Mouse (Mus musculus): ENCODE measurements around the gene Abcc4. TPM values are rescaled to one million over a fixed set of nuclear protein-coding genes. Genes with fewer than 3 reads are reported as not detected.
A peak's percentile ranks its signal among the peaks of the same experiment; 100 is the strongest.

The Abcc4 gene
- polyA plus RNA-seq, 1 experiment from 2014 or later, result 2.0 TPM

DNA sequence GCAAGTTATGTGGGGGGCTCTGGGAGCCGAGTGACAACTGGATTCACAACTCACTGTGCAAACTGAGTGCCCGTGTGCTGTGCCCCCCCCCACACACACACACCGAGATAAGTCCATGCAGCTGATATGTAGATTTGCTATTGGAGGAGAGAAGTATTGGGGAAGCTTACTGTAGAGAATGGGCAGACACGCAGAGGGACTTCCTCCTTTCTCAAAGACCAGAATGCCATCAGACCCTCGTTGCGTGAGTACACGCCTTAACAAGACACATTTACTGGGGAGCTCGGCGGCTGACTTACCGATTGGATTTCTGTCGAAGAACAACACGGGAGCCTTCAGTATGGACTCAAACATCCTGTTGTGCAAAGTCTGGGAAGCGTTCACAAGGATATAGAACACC lies 111.6 kb downstream of the Abcc4 start:
- no peaks in the 10 kb centered on the region for H3K9me3 ChIP-seq
- 82% methylated on average over 13 of the region's 13 CpGs for WGBS
- peaks cover 4% of the 10 kb centered on the region; the same call in 1 of the 2 replicates for H3K27me3 ChIP-seq
- no peak overlapping the region for H3K4me3 ChIP-seq
- no peak for ATAC-seq (ENCODE audit: insufficient number of reproducible peaks, insufficient read depth, low FRiP score, low TSS enrichment, low read depth)
- no peak overlapping the region for H3K27ac ChIP-seq
- no peak overlapping the region for H3K4me2 ChIP-seq
- H3K36me3 ChIP-seq, result no peaks in the 10 kb centered on the region
- H3K9ac ChIP-seq, result no peak overlapping the region
- 0 out of 2 replicates have a peak, but pooled peaks cover 11% of the 10 kb centered on the region for H3K4me1 ChIP-seq

DNA sequence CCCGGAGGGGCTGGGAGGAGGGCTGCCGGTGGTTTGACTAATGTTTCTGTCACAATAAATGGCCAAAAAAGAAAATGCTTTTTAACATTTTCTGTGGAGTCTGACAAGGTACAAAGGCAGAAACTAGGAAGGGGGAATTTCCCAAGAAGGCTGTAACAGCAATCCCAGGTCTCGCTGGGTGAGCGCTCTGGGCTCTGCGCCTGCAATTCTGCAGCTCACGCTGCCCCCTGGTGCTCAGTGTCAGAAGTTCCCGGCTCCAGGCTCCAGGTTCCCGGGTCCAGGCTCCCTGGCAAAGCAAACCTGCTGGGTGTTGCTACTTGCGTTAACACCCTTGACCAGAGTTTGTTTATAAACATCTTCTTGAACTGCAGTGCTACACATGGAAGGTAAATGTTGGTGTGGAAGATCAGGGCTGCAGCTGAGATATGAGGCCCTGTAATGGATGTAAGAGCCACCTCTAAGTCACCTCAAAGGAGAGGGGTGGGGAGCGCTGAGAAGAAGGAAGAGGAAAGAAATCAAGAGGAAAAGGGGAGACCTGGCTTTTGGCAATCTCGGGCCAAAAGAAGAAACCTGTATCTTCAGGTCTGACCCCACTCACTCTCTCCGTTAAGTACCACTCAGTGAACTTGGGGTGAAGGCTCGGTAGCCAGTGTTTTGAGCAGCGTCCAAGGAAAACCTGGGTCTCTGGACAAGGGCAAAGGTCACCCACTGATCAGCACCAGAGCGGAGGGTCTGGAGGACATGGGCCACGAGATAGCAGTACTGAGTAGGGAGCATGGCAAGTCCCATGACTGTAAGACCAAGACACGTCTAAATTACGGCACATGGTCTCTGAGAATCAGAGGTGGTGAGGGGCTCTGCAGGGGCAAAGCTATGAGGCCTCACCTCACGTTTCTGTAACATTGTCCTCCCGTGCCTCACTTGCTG lies 114.3 kb downstream of the Abcc4 start:
- H3K27ac ChIP-seq, result no peak overlapping the region
- no peak for ATAC-seq (ENCODE audit: insufficient number of reproducible peaks, insufficient read depth, low FRiP score, low TSS enrichment, low read depth)
- H3K4me1 ChIP-seq, result 0 out of 2 replicates have a peak, but pooled peaks cover 11% of the 10 kb centered on the region
- H3K4me2 ChIP-seq, result no peak overlapping the region
- H3K9ac ChIP-seq, result no peak overlapping the region
- no peak overlapping the region for H3K4me3 ChIP-seq
- H3K36me3 ChIP-seq, result no peaks in the 10 kb centered on the region
- WGBS, result 48% methylated on average over 20 of the region's 20 CpGs
- peaks cover 4% of the 10 kb centered on the region; the same call in 1 of the 2 replicates for H3K27me3 ChIP-seq
- no peaks in the 10 kb centered on the region for H3K9me3 ChIP-seq

DNA sequence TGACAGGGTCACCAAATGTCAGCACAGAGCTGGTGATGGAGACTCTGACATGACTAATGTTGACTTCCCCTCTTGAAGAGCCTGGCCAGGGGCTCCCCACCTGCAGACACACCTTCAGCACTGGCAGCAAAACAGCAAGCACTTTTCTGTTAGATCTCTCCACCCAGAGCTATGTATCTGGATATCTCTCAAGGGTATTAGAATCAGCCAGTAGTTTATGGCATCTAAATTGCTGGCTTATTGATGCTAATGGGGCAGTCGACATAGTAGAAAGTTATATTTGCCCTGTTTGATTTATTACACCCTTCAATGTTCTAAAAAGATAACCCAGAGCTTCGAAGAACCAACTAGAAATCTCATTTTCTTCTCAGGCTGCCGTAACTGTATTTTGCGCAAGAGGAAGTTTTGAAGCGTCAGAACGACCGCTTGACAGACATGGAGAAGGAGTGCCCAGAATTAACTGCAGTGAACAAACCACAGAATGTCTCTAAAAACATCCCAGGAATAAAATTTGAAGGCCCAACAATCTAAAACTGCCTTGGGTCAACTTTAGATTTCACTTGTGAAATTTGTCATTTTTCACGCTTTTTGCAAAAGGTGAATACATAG lies 123.6 kb downstream of the Abcc4 start:
- Histone ChIP-seq H3K4me2 (no peak overlapping the region), H3K4me3 (no peak overlapping the region), H3K4me1 (peaks cover 5% of the 10 kb centered on the region; the same call in 1 of the 2 replicates), H3K27me3 (no peaks in the 10 kb centered on the region; the same call in 1 of the 2 replicates), H3K36me3 (no peaks in the 10 kb centered on the region), H3K27ac (no peak overlapping the region), H3K9ac (no peak overlapping the region), H3K9me3 (no peaks in the 10 kb centered on the region)
- ATAC-seq (ENCODE audit: insufficient number of reproducible peaks, insufficient read depth, low FRiP score, low TSS enrichment, low read depth), result no peak
- WGBS, result 79% methylated on average over 8 of the region's 8 CpGs

DNA sequence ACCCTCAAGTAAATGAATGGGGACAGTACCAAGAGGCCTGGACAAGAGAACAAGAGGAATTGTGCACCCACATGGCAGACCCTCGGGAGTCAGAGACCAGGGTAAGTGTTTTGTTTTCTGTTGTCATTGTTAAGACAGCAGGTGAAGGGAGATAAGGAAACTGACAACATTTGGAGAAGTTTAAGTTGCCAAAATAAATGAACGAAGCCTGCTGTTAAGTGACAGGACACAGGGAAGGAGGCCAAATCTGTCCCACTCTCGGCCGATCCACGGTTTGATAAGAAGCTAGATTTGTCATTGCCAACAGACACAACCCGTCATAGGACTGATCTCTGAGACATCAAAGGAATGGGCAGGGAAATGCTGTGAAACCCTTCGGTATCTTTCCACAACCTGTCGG lies 124.3 kb downstream of the Abcc4 start:
- Histone ChIP-seq H3K4me1 (peaks cover 5% of the 10 kb centered on the region; the same call in 1 of the 2 replicates), H3K9me3 (no peaks in the 10 kb centered on the region), H3K9ac (no peak overlapping the region), H3K4me3 (no peak overlapping the region), H3K27ac (no peak overlapping the region), H3K27me3 (no peaks in the 10 kb centered on the region; the same call in 1 of the 2 replicates), H3K36me3 (no peaks in the 10 kb centered on the region), H3K4me2 (no peak overlapping the region)
- WGBS, result 74% methylated on average over 8 of the region's 8 CpGs
- no peak for ATAC-seq (ENCODE audit: insufficient number of reproducible peaks, insufficient read depth, low FRiP score, low TSS enrichment, low read depth)

DNA sequence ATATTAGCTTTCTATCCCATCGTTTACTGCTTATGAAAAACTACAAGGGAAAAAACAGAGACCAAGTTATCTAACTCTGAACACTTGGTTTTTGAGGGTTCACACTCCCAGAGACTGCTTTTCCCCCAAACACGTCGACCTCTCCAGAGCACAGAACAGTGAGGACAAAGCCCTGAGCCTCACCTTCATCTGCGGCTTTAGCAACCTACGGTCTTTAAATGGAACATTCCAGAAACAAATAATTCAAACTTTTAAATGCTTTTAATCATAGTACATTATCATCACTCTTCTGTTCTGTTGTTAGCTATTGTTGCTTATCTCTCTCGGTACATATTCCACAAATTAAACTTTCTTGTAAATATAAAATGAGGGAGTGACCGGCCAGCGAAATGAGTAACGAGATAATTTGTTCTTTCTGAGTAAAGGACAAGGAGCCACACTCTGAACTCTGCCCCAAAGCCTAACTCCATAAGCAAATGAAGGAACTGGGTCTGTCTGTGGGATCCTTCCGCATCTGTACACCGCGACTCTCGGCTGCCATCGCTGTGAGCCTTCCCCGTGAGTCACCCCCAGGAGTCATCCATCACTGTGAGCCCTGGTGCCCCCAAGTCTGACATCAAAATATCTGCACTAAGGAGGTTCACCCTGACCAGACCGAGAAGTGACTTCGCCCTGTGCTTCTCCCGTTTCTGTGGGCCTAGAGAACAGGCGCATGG lies 126.8 kb downstream of the Abcc4 start:
- Histone ChIP-seq H3K36me3 (no peaks in the 10 kb centered on the region), H3K27me3 (no peaks in the 10 kb centered on the region; the same call in 1 of the 2 replicates), H3K4me2 (no peak overlapping the region), H3K9me3 (no peaks in the 10 kb centered on the region), H3K9ac (no peak overlapping the region), H3K27ac (no peak overlapping the region), H3K4me3 (no peak overlapping the region), H3K4me1 (peaks cover 11% of the 10 kb centered on the region; the same call in 1 of the 2 replicates)
- no peak for ATAC-seq (ENCODE audit: insufficient number of reproducible peaks, insufficient read depth, low FRiP score, low TSS enrichment, low read depth)
- WGBS, result 91% methylated on average over 19 of the region's 19 CpGs

DNA sequence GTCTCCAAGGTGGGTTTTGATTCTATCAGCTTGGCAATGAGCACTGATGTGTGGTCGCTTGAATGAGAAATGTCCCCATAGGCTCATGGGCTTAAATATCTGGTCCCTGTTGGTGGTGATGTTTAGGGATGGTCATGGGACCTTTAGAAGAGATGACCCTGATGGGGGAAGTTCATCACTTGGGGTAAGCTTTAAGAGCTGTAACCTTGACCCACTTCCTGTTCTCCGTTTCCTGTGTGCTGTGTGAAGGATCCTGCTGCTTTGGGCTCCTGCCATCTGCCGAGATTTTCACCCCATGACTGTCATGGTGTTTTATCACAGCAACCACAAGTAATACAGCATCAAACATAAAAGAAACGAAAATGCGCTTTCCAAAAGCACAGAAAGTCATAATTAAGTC lies 128.1 kb downstream of the Abcc4 start:
- 83% methylated on average over 5 of the region's 5 CpGs for WGBS
- no peak for ATAC-seq (ENCODE audit: insufficient number of reproducible peaks, insufficient read depth, low FRiP score, low TSS enrichment, low read depth)
- no peak overlapping the region for H3K4me2 ChIP-seq
- H3K4me1 ChIP-seq, result peaks cover 23% of the 10 kb centered on the region
- H3K9me3 ChIP-seq, result no peaks in the 10 kb centered on the region
- H3K36me3 ChIP-seq, result no peaks in the 10 kb centered on the region
- no peaks in the 10 kb centered on the region; the same call in 1 of the 2 replicates for H3K27me3 ChIP-seq
- no peak overlapping the region for H3K9ac ChIP-seq
- no peak overlapping the region for H3K27ac ChIP-seq
- H3K4me3 ChIP-seq, result no peak overlapping the region

DNA sequence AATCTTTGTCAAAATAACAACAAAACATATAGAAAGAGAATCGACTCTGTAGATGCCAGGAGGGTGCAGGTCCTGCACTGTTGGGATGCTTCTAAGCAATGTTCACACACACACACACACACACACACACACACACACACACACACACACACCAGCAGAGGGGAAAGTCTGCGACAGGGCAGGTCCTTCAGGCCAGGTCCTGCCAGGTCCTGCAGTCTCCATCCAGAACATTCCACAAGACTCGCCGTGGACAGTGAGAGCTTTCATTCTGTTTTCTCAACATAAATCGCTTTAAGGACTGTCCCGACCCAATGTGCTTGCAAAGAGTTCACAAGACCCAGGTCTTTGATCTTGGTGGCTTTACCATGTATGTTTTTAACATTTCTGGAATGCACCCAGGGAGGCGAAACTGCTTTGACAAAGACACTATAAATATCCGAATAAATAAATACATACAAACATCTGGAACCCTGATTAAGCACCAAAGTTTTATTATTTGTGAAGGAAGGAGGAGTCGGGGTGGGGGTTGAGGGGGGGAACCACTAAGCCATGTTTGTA lies 133.3 kb downstream of the Abcc4 start:
- ATAC-seq (ENCODE audit: insufficient number of reproducible peaks, insufficient read depth, low FRiP score, low TSS enrichment, low read depth), result no peak
- no peaks in the 10 kb centered on the region for H3K36me3 ChIP-seq
- H3K4me1 ChIP-seq, result peaks cover 20% of the 10 kb centered on the region
- peak overlapping the region; percentile 69 for H3K27ac ChIP-seq
- H3K4me2 ChIP-seq, result no peak overlapping the region
- no peaks in the 10 kb centered on the region for H3K27me3 ChIP-seq
- H3K9ac ChIP-seq, result no peak overlapping the region
- H3K4me3 ChIP-seq, result no peak overlapping the region
- H3K9me3 ChIP-seq, result no peaks in the 10 kb centered on the region
- 55% methylated on average over 9 of the region's 9 CpGs for WGBS

DNA sequence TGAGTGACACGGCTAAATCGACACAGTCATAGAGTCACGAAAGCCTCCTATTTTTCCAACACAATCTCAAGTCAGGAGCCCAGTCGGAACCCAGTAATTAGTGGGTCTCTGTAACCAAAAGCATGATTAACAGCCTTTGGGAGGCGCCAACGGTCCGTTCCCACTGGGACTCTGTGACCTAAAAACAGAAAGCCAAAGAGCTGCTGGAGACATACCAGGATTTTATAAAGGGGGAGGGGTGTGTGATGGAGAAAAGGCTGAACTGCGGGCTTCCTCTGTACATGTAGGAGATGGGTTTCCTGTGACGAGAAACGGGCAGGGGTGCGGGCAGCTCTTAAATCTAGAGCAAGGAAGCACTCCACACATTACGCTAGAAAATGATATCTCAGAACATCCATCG lies 136.4 kb downstream of the Abcc4 start:
- no peak for ATAC-seq (ENCODE audit: insufficient number of reproducible peaks, insufficient read depth, low FRiP score, low TSS enrichment, low read depth)
- no peak overlapping the region for H3K4me3 ChIP-seq
- 88% methylated on average over 13 of the region's 13 CpGs for WGBS
- H3K4me1 ChIP-seq, result peaks cover 22% of the 10 kb centered on the region
- H3K9ac ChIP-seq, result no peak overlapping the region
- no peaks in the 10 kb centered on the region for H3K27me3 ChIP-seq
- no peaks in the 10 kb centered on the region for H3K36me3 ChIP-seq
- no peak overlapping the region for H3K4me2 ChIP-seq
- no peaks in the 10 kb centered on the region for H3K9me3 ChIP-seq
- H3K27ac ChIP-seq, result no peak overlapping the region

DNA sequence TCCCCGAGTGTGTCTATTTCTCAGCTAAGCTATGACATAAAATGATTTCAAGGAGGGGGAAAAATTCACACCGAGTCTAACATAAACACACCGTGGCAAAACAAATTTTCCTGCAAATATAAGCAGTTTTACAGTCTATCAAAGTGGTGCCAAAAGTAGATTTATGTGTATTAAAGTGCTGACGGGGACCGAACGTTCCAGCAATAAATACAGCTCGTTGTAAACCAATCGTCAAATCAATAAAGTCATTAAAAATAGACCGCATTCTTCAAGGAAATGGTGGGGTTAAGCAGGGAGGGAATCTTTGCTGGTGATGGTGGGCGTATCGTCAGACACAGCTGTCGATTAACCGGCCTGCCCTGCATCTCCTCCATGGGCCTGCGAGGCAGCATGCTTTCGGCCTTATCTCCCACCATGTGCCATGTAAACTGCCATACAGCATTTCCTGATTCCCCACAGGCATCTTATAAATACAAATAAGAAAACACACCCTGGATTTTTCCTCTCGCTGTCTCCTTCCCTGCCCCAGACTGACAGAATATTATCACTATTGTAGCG lies 137.8 kb downstream of the Abcc4 start:
- no peak overlapping the region for H3K4me2 ChIP-seq
- ATAC-seq (ENCODE audit: insufficient number of reproducible peaks, insufficient read depth, low FRiP score, low TSS enrichment, low read depth), result no peak
- H3K4me1 ChIP-seq, result peaks cover 9% of the 10 kb centered on the region
- H3K27me3 ChIP-seq, result no peaks in the 10 kb centered on the region
- H3K36me3 ChIP-seq, result no peaks in the 10 kb centered on the region
- 66% methylated on average over 17 of the region's 17 CpGs for WGBS
- no peak overlapping the region for H3K27ac ChIP-seq
- no peak overlapping the region for H3K9ac ChIP-seq
- no peak overlapping the region for H3K4me3 ChIP-seq
- no peaks in the 10 kb centered on the region for H3K9me3 ChIP-seq

DNA sequence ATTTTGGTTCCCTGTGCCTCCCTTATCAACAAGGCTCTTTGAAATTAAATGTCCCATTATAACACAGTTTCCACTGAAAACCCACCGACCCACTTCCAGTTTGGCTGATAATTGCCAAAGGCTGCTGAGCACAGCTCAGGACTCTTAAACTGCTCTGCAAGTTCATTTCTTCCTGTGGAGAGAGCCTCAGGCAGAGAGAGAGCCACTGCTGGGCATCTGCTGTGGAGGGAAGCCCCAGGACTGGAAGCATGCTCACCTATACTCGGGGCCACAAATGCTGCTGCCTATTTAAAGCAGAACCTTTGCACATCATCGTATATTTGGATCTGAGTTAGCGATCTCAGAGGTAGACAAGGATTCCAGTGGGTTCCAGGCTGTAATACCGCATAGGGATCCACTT lies 139.2 kb downstream of the Abcc4 start:
- no peak for ATAC-seq (ENCODE audit: insufficient number of reproducible peaks, insufficient read depth, low FRiP score, low TSS enrichment, low read depth)
- H3K27me3 ChIP-seq, result no peaks in the 10 kb centered on the region
- H3K4me3 ChIP-seq, result no peak overlapping the region
- no peak overlapping the region for H3K9ac ChIP-seq
- 79% methylated on average over 5 of the region's 5 CpGs for WGBS
- no peaks in the 10 kb centered on the region for H3K9me3 ChIP-seq
- peaks cover 5% of the 10 kb centered on the region; the same call in 1 of the 2 replicates for H3K4me1 ChIP-seq
- no peaks in the 10 kb centered on the region for H3K36me3 ChIP-seq
- H3K27ac ChIP-seq, result no peak overlapping the region
- H3K4me2 ChIP-seq, result no peak overlapping the region

DNA sequence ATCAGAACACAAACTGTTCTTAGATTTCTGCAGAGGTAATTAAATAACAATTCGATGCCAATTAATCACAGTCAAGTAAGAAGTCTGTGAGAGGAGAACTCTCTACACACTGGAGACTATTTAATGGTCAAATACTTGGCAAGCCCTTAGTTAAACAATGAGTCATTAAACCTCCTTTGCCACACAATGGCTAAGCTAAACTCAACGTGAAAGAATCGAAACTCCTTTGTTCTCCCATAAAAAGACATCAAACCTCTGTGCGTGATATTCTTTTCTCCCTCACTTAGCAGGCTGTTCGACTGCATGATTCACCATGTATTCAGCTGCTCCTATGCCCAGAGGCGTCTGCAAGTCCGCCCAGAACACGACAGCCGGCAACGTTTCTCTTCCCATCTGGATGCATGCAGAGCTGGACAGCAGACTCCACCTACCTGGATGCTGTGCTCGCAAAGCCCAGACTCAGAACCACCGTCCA lies 139.8 kb downstream of the Abcc4 start:
- Histone ChIP-seq H3K36me3 (no peaks in the 10 kb centered on the region), H3K4me2 (no peak overlapping the region), H3K9ac (no peak overlapping the region), H3K4me1 (peaks cover 5% of the 10 kb centered on the region; the same call in 1 of the 2 replicates), H3K4me3 (no peak overlapping the region), H3K9me3 (no peaks in the 10 kb centered on the region), H3K27me3 (no peaks in the 10 kb centered on the region), H3K27ac (no peak overlapping the region)
- 42% methylated on average over 12 of the region's 12 CpGs for WGBS
- 0 out of 2 replicates have a peak, but pooled peaks have one; percentile 32 for ATAC-seq (ENCODE audit: insufficient number of reproducible peaks, insufficient read depth, low FRiP score, low TSS enrichment, low read depth)
